Mouse (Mus musculus) liver, embryonic 14.5 days (tissue): ENCODE results near the gene Atp2b1.

Experiments
- CTCF ChIP-seq: IDR thresholded peaks from 2 replicates; pipeline ENCODE4 v1.5.1; 2016; ENCODE audit warnings: antibody characterized with exemption, low read depth, control low read depth
- EP300 ChIP-seq: IDR thresholded peaks from 2 replicates; pipeline ENCODE4 v1.6.1; 2016; ENCODE audit warnings: antibody characterized with exemption, low read depth

DNA sequence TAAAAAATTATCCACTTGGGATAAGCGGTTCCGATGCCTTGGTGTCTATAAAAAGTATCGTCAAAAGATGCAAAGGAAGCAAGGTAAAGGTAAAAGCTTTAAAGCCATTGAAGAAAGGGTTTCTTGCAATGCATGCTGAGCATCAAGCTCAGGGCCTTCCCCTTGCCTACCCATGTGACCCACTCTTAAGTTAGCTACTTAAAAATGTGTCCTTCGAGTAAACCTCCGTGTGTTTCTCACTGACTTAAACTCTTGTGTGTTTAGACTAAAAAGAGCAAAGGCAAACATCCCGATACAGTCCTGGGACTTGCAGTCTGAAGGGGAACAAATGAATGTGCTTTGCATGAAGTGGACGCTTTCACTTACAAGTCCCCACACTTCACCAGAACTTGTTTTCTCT is 65.1 kb downstream of the Atp2b1 start:
- TF ChIP-seq CTCF: no peak
- no peak for TF ChIP-seq EP300
